Mouse (Mus musculus) liver, adult 2 months (tissue): ENCODE data around the gene Zbtb24. TPM values are rescaled to one million over a fixed set of nuclear protein-coding genes. Genes with fewer than 3 reads are reported as not detected.

ENCODE experiments used
- DNase-seq: peaks from one replicate; pipeline ENCODE4 v3.0.0-alpha.2; 2011; ENCODE audit warnings: low read depth, low spot score; ENCODE audit errors: extremely low read depth
- H3K27ac ChIP-seq: fragments of 200-500 bp; replicated peaks from 2 replicates; pipeline ENCODE4 v1.5.1; 2012; ENCODE audit warnings: low read depth, mild to moderate bottlenecking, control low read depth, inconsistent platforms, low read length; ENCODE audit not compliant: insufficient read depth
- H3K27me3 ChIP-seq: fragments of 200-500 bp; 2 replicates; pipeline ENCODE4 v1.6.1; 2012; ENCODE audit warnings: mild to moderate bottlenecking, moderate library complexity, low read length, inconsistent platforms; ENCODE audit not compliant: control insufficient read depth, insufficient read depth
- H3K36me3 ChIP-seq: fragments of 200-500 bp; 2 replicates; pipeline ENCODE4 v1.6.1; 2012; ENCODE audit warnings: low read length, inconsistent platforms; ENCODE audit not compliant: control insufficient read depth, insufficient read depth
- H3K4me1 ChIP-seq: fragments of 200-500 bp; 2 replicates; pipeline ENCODE4 v1.6.1; 2011; ENCODE audit warnings: low read length; ENCODE audit not compliant: control insufficient read depth, insufficient read depth
- H3K4me3 ChIP-seq: fragments of 200-500 bp; 2 replicates; pipeline ENCODE4 v1.5.1; 2011; ENCODE audit warnings: low read depth, mild to moderate bottlenecking, control low read depth, low read length, moderate library complexity; ENCODE audit not compliant: insufficient read depth
- H3K79me2 ChIP-seq: fragments of 200-500 bp; 2 replicates; pipeline ENCODE4 v1.6.1; 2012; ENCODE audit warnings: inconsistent platforms, mild to moderate bottlenecking, low read length, moderate library complexity; ENCODE audit not compliant: control insufficient read depth, insufficient read depth
- H3K9ac ChIP-seq: fragments of 200-500 bp; 2 replicates; pipeline ENCODE4 v1.6.1; 2012; ENCODE audit warnings: low read depth, mild to moderate bottlenecking, control low read depth, inconsistent platforms, low read length
- CTCF ChIP-seq: fragments of 200-500 bp; IDR thresholded peaks from 2 replicates; pipeline ENCODE4 v1.5.1; 2011; ENCODE audit warnings: low read depth, low read length, control low read depth
- POLR2A ChIP-seq: fragments of 200-500 bp; IDR thresholded peaks from 2 replicates; pipeline ENCODE4 v1.6.1; 2011; ENCODE audit warnings: low read length, control low read depth; ENCODE audit not compliant: insufficient read depth; ENCODE audit errors: extremely low read depth
- WGBS: fragments of 180-500 bp; shearing (Covaris S2); methylation state at CpG from one replicate; pipeline ENCODE4 v1.1.7; 2018; 5-methylcytosine and 5-hydroxymethylcytosine counted together
- polyA plus RNA-seq: library from polyadenylated mRNA; depleted of rRNA; stranded (reverse); fragments of >200 nt; gene quantifications from 2 replicates; pipeline ENCODE4 v1.2.3, GENCODE M21; 2012
- total RNA-seq: library from RNA; depleted of rRNA; stranded (reverse); fragments of >200 nt; gene quantifications from 2 replicates; pipeline ENCODE4 v1.2.3, GENCODE M21; 2014

The Zbtb24 gene
- total and polyA plus RNA-seq, 2 experiments: 10.5 to 10.6 TPM

DNA sequence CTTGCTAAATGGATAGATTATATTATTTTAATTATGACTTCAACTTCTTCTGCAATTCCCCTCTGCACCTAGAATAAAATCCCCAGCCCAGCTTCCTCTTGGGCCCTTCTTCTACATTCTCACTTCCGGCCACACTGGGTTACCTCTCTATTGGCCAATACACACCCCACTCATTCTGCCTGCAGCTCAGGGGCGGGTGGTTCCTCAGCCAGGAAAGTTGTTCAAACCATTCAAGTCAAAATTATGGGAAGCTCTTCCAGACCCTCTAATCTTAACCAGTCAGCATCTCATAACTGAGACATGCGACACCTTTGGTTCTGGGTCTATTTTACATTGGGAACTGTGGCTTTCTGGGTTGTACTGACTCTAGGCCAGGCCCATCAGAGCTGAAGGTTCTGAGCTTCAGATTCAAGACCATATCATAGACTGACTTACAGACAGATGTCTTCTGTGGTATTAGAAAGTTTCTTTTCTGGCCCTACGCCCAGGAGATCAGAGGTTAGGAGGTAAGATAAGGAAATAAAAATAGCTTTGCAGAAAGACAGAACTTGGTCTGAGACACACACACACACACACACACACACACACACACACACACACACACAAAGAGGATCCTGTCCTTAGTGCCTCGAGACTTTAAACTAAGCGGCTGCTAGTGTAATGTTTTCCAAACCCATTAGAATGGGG lies 23.7 kb downstream of the Zbtb24 start:
- H3K4me3 ChIP-seq: no peak overlapping the region
- 63% methylated on average over 6 of the region's 6 CpGs for WGBS
- DNase-seq: no peak
- H3K79me2 ChIP-seq: no peaks in the 10 kb centered on the region
- H3K36me3 ChIP-seq: no peaks in the 10 kb centered on the region
- peaks cover 2% of the 10 kb centered on the region; the same call in 1 of the 2 replicates for H3K4me1 ChIP-seq
- H3K9ac ChIP-seq: no peak overlapping the region
- no peak overlapping the region for H3K27ac ChIP-seq
- TF ChIP-seq POLR2A (no peak), CTCF (no peak)
- H3K27me3 ChIP-seq: no peaks in the 10 kb centered on the region

DNA sequence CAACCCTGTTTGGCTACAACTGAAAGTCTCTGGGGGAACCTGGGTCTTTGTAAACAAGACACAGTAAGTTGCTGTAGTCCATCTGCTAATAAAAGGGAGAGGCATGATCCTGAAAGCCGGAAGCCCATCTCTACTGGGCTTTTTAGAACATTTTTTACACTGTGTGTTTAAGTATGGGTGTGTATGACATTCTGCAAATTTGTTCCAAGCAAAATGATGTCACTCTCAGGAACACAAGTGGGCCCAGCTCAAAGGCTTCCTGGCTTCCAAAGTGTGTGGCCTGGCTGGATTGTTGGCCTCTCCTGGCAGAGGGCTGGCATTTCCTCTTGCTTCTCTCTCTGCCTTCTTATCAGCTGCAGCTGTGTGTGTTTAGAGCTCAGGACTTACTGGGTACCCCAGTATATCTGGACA lies 24.8 kb downstream of the Zbtb24 start:
- Histone ChIP-seq H3K4me1 (peaks cover 2% of the 10 kb centered on the region; the same call in 1 of the 2 replicates), H3K9ac (no peak overlapping the region), H3K79me2 (no peaks in the 10 kb centered on the region), H3K27me3 (no peaks in the 10 kb centered on the region), H3K27ac (no peak overlapping the region), H3K4me3 (no peak overlapping the region), H3K36me3 (no peaks in the 10 kb centered on the region)
- no peak for DNase-seq
- WGBS: 79% methylated on average over 1 of the region's 1 CpGs
- TF ChIP-seq CTCF (no peak), POLR2A (no peak)

DNA sequence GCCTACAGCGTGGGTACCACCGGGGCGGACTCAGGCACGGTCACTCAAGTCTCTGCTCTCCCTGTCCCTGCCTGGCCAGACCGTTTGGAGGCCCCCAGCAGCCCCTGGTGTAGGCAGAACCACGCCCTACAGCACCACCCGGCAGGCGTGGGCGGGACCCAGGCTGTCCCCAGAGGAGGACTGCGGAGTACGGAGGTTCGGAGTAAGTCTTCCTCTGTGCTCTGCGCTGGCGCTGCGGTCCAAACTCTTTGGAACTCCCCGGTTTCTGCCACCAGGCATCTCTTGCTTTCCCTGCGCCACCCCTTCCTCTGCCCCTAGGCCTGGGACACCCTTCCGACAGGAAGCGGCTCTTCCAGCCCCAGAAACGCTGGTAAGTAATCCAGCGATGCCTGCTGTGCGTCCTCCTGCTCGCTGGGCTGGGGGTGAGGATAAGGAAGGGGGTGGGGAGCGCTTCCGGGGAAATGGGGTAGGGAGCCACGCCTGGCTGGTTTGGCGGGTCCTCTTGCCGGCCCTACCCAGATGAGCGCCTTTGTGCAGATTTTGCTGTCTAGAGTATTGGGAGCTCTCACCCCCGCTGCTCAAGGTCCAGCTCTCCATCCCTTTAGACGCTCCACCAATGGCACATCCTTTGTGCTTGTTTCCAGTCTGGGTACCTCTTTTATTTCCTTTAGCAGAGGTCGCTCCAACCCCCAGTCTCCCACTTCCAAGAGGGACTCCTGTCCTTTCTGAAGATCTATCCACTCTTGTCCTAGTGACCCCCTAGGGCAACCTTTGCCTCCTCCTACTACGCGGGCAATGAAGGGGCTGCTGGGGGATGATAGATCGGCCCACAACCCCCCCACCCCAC lies 26.2 kb downstream of the Zbtb24 start, which contains the start of gene Mical1:
TSS of gene Mical1 (plus strand) at position 144 of the 847 bp plus-strand sequence.
- TF ChIP-seq POLR2A (0 out of 2 replicates have a peak, but pooled peaks have one; percentile 13), CTCF (no peak)
- Histone ChIP-seq H3K27me3 (no peaks in the 10 kb centered on the region), H3K4me1 (peaks cover 2% of the 10 kb centered on the region; the same call in 1 of the 2 replicates), H3K9ac (peak within 1 kb of the TSS; percentile 49), H3K27ac (no peak within 1 kb of the TSS), H3K79me2 (no peaks in the 10 kb centered on the region), H3K36me3 (no peaks in the 10 kb centered on the region), H3K4me3 (peak within 1 kb of the TSS; percentile 49)
- DNase-seq: no peak
- 9% methylated on average over 35 of the region's 35 CpGs for WGBS

DNA sequence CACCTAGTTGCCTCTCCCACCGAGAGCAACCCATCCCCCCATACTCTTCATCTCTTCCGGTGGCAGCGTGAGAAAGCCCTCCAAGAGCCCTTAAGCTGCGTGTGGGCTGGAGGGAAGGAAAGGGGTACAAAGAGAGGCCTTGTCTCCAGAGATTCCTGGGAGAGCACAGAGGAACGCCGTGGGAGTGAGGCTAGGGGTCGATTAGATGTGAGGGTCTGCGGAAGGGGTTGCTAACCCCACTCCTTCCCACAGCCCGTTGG lies 26.8 kb downstream of the Zbtb24 start:
- Histone ChIP-seq H3K79me2 (no peaks in the 10 kb centered on the region), H3K4me3 (peak overlapping the region; percentile 49; the same call in 1 of the 2 replicates), H3K27ac (no peak overlapping the region), H3K36me3 (no peaks in the 10 kb centered on the region), H3K27me3 (no peaks in the 10 kb centered on the region), H3K9ac (peak overlapping the region; percentile 36; the same call in 1 of the 2 replicates), H3K4me1 (peaks cover 2% of the 10 kb centered on the region; the same call in 1 of the 2 replicates)
- DNase-seq: no peak
- TF ChIP-seq POLR2A (no peak), CTCF (no peak)
- 6% methylated on average over 9 of the region's 9 CpGs for WGBS

DNA sequence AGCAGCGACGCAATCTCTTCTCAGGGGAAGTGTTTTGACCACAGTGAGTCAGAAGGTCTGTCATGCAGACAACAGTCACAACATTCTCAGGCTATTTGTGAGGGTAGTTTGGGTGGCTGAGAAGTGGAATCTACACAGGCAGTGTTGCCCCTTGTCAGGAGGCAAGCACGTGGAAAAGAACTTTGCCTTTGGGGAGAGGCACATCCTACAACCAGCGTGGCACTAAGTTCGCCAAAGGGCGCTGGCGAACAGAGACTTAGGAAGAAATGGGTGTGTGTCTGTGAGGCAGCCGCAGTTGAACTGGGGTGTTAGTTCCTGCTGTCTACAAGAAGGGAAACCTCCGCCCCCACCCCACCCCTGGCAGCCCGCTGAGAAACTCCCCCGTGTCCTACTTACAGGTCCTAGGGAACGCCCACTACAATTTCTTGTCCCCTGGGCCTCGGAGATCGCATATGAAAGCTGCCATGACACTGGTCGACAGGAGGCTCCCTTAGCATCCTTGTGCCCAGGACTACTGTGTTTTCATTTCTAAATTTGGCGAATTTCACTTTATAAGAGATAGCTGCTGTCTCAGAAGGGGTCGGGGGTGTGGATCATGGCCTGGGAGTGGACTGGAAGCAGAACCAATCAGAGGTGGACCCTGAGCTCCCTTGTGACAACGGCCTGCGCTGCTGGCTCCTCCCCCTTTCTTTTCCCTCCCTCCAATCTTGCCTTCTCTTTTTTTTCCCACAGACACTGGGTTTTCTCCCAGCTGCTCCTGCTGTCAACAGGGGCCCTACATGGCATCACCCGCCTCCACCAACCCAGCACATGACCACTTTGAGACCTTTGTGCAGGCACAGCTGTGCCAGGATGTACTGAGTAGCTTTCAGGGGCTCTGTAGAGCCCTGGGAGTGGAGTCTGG lies 27.3 kb downstream of the Zbtb24 start:
- no peak for TF ChIP-seq CTCF
- TF ChIP-seq POLR2A: no peak
- peak; percentile 31 for DNase-seq
- Histone ChIP-seq H3K4me3 (peak overlapping the region; percentile 49; the same call in 1 of the 2 replicates), H3K79me2 (no peaks in the 10 kb centered on the region), H3K36me3 (no peaks in the 10 kb centered on the region), H3K9ac (peak overlapping the region; percentile 36; the same call in 1 of the 2 replicates), H3K27ac (no peak overlapping the region), H3K27me3 (no peaks in the 10 kb centered on the region), H3K4me1 (peaks cover 2% of the 10 kb centered on the region; the same call in 1 of the 2 replicates)
- 21% methylated on average over 20 of the region's 20 CpGs for WGBS
